Mouse (Mus musculus) midbrain, embryonic 12.5 days (tissue): Measurements from ENCODE around the gene Defa34. TPM values are rescaled to one million over a fixed set of nuclear protein-coding genes. Genes with fewer than 3 reads are reported as not detected.
"Not testable (repeated sequence)": the region's sequence is repeated elsewhere in the genome, so short reads cannot be mapped to it uniquely, and the experiment has no call there.

Experiments
- ATAC-seq: fragments of 200-750 bp; cut with Nextera tagmentation; 2 replicates; pipeline ENCODE4 v1.8.0; 2017; ENCODE audit warnings: low read depth, moderate TSS enrichment, moderate library complexity; ENCODE audit not compliant: low FRiP score
- H3K27ac ChIP-seq: fragments of 300-500 bp; sonication (generic); replicated peaks from 2 replicates; pipeline ENCODE4 v1.5.1; 2016; ENCODE audit warnings: mild to moderate bottlenecking
- H3K27me3 ChIP-seq: fragments of 300-500 bp; sonication (generic); 2 replicates; pipeline ENCODE4 v1.6.1; 2016; ENCODE audit warnings: mild to moderate bottlenecking
- H3K36me3 ChIP-seq: fragments of 300-500 bp; sonication (generic); 2 replicates; pipeline ENCODE4 v1.6.1; 2016
- H3K4me1 ChIP-seq: fragments of 300-500 bp; sonication (generic); 2 replicates; pipeline ENCODE4 v1.6.1; 2016
- H3K4me2 ChIP-seq: fragments of 300-500 bp; sonication (generic); replicated peaks from 2 replicates; pipeline ENCODE4 v1.6.1; 2016; ENCODE audit warnings: mild to moderate bottlenecking, moderate library complexity
- H3K4me3 ChIP-seq: fragments of 300-500 bp; sonication (generic); 2 replicates; pipeline ENCODE4 v1.5.1; 2016; ENCODE audit warnings: mild to moderate bottlenecking
- H3K9ac ChIP-seq: fragments of 300-500 bp; sonication (generic); replicated peaks from 2 replicates; pipeline ENCODE4 v1.6.1; 2016; ENCODE audit warnings: mild to moderate bottlenecking, moderate library complexity
- H3K9me3 ChIP-seq: fragments of 300-500 bp; sonication (generic); 2 replicates; pipeline ENCODE4 v1.6.1; 2016; ENCODE audit warnings: mild to moderate bottlenecking
- WGBS: fragments of 180-500 bp; shearing (Covaris S2); methylation state at CpG from one replicate; pipeline ENCODE4 v1.1.7; 2016; 5-methylcytosine and 5-hydroxymethylcytosine counted together
- polyA plus RNA-seq: library from polyadenylated mRNA; unstranded; fragments of >200 nt; fragmentation: Nextera tagmentation; extraction: Ambion mirVana; gene quantifications from 2 replicates; pipeline ENCODE4 v1.2.1, GENCODE M21; 2016

Gene Defa34
- polyA plus RNA-seq = not detected in 2 replicates

- H3K9me3 ChIP-seq, H3K27me3 ChIP-seq, H3K4me1 ChIP-seq, ATAC-seq, H3K4me2 ChIP-seq, H3K4me3 ChIP-seq, H3K9ac ChIP-seq, H3K36me3 ChIP-seq, H3K27ac ChIP-seq: not testable (repeated sequence)
- WGBS = 100% methylated on average over 1 of the region's 1 CpGs
These were observed at the start of gene Defa34 for GRCm38 (mm10) chr8:21665497-21665896. TSS of gene Defa34 (plus strand) at chr8:21665797.

GRCm38 (mm10) chr8:21617883-21618282, 47.7 kb upstream of the Defa34 start, which contains the start of gene Defa26:
TSS of gene Defa26 (plus strand) at chr8:21618183.
- H3K27ac ChIP-seq, H3K9ac ChIP-seq, H3K9me3 ChIP-seq, H3K36me3 ChIP-seq, H3K4me2 ChIP-seq, ATAC-seq, H3K4me3 ChIP-seq, H3K27me3 ChIP-seq, H3K4me1 ChIP-seq: not testable (repeated sequence)
- 75% methylated on average over 1 of the region's 1 CpGs for WGBS

GRCm38 (mm10) chr8:21655480-21655879, 10.1 kb upstream of the Defa34 start, which contains the start of gene Defa17:
TSS of gene Defa17 (plus strand) at chr8:21655780.
- no CpG with 5 or more reads among the region's 2 CpGs for WGBS
- not testable (repeated sequence) for H3K36me3 ChIP-seq, ATAC-seq

GRCm38 (mm10) chr8:21703545-21703944, 37.9 kb downstream of the Defa34 start, which contains the start of gene AY761184:
TSS of gene AY761184 (minus strand) at chr8:21703645.
- ATAC-seq = not testable (repeated sequence)
- 72% methylated on average over 2 of the region's 2 CpGs for WGBS

More at GRCm38 (mm10) chr8:21655480-21655879, 10.1 kb upstream of the Defa34 start, which contains the start of gene Defa17:
- H3K27me3 ChIP-seq, H3K27ac ChIP-seq, H3K4me2 ChIP-seq, H3K4me1 ChIP-seq, H3K9ac ChIP-seq, H3K4me3 ChIP-seq, H3K9me3 ChIP-seq: not testable (repeated sequence)

More at GRCm38 (mm10) chr8:21703545-21703944, 37.9 kb downstream of the Defa34 start, which contains the start of gene AY761184:
- H3K4me2 ChIP-seq, H3K4me1 ChIP-seq, H3K27ac ChIP-seq, H3K36me3 ChIP-seq, H3K27me3 ChIP-seq, H3K9me3 ChIP-seq, H3K4me3 ChIP-seq, H3K9ac ChIP-seq: not testable (repeated sequence)

Other genes starting within 250 kb of the Defa34 start
- not detected in 2 replicates for gene Defa36, start 238.4 kb upstream of the Defa34 start, polyA plus RNA-seq
- gene Gm7849, start 209.2 kb upstream of the Defa34 start, polyA plus RNA-seq = not detected in 2 replicates
- gene Defa20, start 156.5 kb upstream of the Defa34 start, polyA plus RNA-seq = not detected in 2 replicates
- gene Defa32, start 136.8 kb upstream of the Defa34 start, polyA plus RNA-seq = not detected in 2 replicates
- not detected in 2 replicates for gene Defa37, start 100.4 kb upstream of the Defa34 start, polyA plus RNA-seq
- not detected in 2 replicates for gene Defa28, start 82.8 kb upstream of the Defa34 start, polyA plus RNA-seq
- not detected in 2 replicates for gene Gm7861, start 71.3 kb upstream of the Defa34 start, polyA plus RNA-seq
- not detected in 2 replicates for gene Defa26, start 47.6 kb upstream of the Defa34 start, polyA plus RNA-seq
- gene Defa17, start 10.0 kb upstream of the Defa34 start, polyA plus RNA-seq = not detected in 2 replicates
- gene AY761184, start 37.8 kb downstream of the Defa34 start, polyA plus RNA-seq = not detected in 2 replicates
- gene Defa24, start 68.7 kb downstream of the Defa34 start, polyA plus RNA-seq = not detected in 2 replicates
- gene Defb50, start 157.7 kb downstream of the Defa34 start, polyA plus RNA-seq = not detected in 2 replicates
- not detected in 2 replicates for gene Defb2, start 174.1 kb downstream of the Defa34 start, polyA plus RNA-seq
- not detected in 2 replicates for gene Defb10, start 193.1 kb downstream of the Defa34 start, polyA plus RNA-seq
- gene Defb9, start 219.6 kb downstream of the Defa34 start, polyA plus RNA-seq = not detected in 2 replicates
- gene Defb11, start 240.6 kb downstream of the Defa34 start, polyA plus RNA-seq = 1.3 TPM in 1 of 2 replicates, not detected in the other